Mouse (Mus musculus) heart, postnatal 0 days (tissue): Measurements from ENCODE around the gene Hibadh.

Experiments used
- CTCF ChIP-seq: IDR thresholded peaks from 2 replicates; pipeline ENCODE4 v1.5.1; 2016; ENCODE audit warnings: antibody characterized with exemption, control low read depth, low read depth
- EP300 ChIP-seq: IDR thresholded peaks from 2 replicates; pipeline ENCODE4 v1.6.1; 2016; ENCODE audit warnings: antibody characterized with exemption, low read depth

- no peak for TF ChIP-seq CTCF
- TF ChIP-seq EP300 = no peak
These were observed 18.3 kb downstream of the Hibadh start for GRCm38 (mm10) chr6:52621731-52622480.
